Mouse (Mus musculus) urinary bladder, postnatal 4 days (tissue): Measurements from ENCODE around the gene Arhgap44.
A peak's percentile ranks its signal among the peaks of the same experiment; 100 is the strongest.

Experiments used
- DNase-seq, 2 experiments: peaks; one replicate each; pipeline ENCODE4 v3.0.0; 2021 to 2022; ENCODE audit warnings: low spot score in 2 of 2

Gene Arhgap44

DNA sequence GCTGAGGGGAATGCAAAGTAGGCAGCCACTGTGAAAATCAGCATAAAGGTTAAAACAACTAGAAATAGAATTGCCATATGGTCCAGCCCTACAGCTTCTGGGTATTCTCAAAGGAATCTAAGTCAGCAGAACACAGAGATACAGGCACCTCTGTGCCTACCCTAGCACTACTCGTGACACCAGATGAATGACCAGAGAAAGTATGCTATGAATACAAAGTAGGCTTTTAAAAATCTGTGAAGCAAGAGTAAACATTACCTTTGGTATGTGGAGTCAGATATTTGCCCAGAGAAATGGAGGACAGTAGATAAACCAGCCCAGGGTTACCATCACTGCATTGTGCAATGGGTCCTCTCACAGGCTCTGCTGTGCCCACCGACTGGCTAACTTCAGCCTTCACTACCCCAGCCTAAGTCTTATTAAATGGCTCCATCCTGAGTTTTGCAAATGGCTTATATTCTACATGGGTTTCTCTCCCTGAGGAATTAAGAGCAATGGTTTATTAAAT is 25.6 kb downstream of the Arhgap44 start:
- DNase-seq: no peak

DNA sequence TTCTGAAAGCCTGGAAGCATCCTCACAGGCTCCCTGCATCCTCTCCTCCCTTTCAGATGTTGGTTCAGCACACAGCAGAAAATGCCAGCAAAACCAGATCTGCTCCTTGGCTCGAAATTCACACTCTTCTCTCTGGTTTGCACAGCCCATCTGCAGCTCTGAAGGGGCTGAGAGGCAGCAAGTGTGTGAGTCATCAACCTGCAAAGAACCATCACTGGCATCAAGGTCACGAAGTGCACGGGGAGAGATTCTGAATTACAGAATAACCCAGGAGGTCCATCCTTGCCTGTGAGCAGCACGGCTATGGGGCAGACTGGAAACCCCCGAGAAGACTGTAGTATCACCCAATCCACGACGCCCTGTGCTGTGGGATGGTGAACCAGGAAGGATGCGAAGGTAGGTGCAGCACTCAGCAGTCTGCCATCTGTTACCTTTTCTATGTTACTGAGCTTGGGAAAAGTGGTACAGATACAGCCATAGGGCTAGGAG is 27.5 kb downstream of the Arhgap44 start:
- no peak for DNase-seq

DNA sequence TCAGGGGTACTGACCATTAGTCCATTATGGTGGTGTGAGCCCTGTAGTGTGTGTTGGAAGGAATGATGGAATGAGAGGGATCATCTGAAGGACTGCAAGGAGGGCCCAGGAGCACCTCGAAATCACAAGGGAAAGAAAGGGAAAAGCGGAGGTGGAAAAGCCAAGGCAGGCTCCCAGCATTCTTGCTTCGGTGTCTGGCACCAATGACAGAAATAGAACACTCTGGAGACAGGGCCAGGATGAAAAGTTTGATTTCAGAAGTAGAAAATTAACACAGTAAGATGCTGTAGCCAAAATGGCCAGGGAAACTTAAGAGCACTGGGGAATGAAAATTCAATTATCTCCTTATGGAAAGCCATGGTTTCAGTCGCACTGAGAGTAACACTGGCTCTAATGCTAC is 29.1 kb downstream of the Arhgap44 start:
- DNase-seq: no peak

DNA sequence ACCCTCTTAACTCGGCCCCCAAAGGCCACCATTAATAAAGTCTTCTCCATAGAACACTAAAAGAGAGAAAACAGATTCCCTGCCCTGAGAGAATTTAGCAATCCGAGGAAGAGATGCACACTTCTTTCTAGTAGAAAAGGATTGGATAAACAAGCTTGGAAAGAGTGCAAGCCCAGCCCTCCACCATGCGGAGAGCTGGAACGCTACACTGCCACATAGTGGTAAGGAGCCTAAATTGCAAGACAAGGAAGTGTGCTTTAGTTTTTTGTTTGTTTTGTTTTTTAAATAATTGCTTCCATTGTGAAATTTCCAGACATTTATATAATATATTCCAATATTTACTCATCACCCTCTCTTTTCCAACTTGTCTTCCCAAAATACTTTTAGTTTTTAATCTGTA is 33.7 kb downstream of the Arhgap44 start:
- no peak for DNase-seq

DNA sequence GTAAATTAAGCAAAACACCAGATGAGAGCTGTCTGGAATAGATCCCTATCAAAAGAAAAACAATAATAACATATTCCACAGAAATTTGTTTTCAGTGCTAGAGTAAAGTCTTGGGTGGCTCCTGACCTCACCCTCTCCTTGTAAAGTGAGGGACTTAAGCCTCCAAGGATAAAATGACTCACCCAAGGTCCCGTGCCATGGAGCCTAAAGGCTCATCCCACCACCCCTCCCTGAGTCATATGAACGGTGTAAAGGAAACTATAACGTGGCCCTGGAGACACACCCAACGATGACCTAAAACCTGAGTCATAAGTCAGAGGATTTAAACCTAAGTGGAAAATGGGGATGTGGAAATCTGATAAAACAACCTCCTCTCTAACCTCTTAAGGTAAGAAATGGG is 34.1 kb downstream of the Arhgap44 start:
- DNase-seq: no peak

DNA sequence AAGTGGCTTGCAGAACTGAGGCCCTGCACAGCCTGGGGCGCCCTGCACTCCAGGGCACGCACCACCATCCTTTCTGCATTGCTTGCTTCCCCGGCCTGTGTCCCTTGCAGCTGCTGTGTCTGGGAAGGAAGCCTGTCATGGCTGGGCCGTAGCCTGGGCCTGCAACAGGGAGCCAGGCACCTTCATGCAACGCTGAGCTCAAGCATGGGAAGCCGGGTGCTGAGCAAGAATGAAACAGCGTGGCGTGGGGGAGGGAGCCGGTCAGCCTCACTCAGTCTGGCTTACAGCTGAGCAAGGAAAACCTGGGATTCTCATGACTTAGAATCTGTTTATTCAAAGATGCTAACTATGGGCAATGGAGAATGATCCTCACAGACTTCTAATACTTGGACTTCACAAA is 36.2 kb downstream of the Arhgap44 start:
- DNase-seq: peak in 1 of 2 experiments; percentile 62

DNA sequence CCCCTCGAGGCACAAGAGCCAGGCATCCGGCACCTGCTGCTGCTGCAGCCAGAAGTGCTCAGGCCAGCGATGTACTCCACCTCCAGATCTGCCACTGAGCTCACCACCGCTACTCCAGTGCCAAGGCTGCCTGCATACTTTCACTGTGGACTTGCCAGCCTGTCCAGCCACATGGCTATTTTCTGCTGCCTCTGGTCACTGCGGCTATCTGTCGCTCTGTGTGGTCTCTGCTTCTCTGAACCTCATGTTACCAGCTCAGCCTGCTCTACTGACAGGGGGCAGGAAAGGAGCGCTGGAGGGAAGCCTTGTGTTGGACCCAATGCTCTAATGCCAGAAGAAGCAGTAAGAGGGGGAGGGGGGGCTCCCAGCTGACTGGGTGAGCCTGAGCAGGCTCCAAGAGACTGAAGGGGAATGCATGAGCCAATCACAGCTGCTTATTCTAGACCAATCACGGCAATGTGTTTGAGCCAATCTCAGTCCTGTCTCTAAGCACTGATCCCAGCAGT is 37.8 kb downstream of the Arhgap44 start:
- DNase-seq: no peak

DNA sequence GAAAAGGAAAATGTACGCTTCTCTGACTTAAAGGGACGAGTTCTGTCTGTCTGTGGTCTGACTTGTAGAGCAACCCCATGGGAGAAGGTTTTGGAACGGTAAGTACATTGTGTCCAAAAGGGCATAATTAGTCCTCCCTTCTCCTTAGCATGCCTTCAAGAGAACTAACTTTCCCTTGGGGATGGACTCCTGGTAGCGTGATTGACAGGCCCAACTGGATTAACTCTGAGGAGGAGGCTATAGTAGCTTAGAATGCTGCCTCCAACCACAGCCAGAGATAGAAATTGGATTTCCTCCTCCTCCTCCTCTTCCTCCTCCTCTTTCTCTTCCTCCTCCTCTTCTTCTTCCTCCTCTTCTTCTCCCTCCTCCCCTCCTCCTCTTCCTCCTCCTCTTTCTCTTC is 42.5 kb downstream of the Arhgap44 start:
- DNase-seq: no peak

DNA sequence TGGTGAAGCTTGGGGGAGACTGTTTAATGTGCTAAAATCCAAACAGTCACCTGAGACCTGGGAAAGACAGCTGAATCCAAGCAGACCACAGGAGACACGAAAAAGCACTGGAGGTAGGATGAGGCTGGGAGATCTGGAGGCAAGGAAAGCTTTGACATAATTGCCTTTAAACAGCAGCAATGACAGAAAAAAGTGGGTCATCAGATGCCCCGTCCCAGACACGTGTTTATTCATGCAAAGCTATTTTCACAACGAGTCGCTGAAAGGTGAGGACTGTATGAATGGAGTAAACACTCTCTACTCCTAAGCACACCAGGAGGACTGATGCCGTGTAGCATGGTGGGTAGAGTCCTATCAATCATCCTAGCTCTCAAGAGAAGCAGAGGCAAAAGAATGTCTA is 47.0 kb downstream of the Arhgap44 start:
- no peak for DNase-seq

DNA sequence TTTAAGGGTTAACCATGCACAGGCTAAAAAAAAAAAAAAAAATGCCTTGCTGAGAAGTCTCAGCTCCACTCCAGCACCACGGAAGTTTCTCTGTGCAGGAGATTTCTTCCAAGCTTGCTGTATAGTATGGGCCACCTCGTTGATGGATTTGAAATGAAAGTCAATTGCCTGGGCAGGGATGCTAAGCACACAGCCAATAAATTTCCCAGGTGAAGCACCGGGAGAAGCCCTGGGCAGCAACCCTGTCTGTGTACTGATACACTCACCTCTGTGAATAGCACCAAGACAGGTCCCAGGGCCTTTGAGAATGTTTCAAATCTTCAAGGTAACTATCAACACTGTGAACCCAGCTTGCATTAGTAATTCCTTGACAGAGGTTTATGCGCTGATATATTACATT is 50.7 kb downstream of the Arhgap44 start:
- DNase-seq: no peak

DNA sequence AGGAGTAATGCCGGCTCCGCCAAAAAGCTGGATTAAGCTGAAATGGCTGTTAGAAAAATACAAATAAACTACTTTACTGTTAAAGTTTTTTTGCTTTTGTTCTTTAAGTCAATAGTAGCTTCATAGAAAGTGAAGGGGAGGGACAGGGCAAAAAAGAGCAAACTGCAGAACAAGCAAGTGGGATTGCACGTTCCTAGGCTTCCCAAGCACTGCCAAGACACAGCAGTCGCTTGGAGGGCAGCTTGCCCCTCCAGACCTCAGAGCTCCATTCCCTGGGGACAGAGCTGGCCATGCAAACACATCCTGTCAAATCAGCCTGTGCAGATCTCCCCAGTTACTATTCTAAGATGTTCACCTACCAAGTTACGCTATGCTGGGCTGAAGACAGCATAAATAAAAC is 51.1 kb downstream of the Arhgap44 start:
- DNase-seq: no peak

DNA sequence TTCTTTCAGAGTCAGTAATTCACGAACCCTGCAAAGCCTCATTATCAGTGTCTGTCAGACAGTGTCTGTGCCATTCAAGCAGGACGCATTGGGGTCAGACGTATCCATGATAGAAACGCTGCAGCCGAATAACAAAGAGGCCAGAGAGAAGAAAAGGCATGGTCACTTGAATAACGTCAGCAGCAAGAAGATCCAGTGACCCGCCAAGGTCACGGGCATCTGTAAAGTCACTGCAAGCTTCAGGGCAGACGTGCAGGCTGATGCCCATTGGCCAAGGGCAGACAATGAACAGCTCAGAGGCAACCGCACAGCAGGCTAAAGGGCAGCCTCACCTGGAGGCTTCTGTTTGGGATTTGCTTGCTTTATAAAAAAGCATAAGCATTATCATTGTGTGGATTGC is 52.7 kb downstream of the Arhgap44 start:
- no peak for DNase-seq

DNA sequence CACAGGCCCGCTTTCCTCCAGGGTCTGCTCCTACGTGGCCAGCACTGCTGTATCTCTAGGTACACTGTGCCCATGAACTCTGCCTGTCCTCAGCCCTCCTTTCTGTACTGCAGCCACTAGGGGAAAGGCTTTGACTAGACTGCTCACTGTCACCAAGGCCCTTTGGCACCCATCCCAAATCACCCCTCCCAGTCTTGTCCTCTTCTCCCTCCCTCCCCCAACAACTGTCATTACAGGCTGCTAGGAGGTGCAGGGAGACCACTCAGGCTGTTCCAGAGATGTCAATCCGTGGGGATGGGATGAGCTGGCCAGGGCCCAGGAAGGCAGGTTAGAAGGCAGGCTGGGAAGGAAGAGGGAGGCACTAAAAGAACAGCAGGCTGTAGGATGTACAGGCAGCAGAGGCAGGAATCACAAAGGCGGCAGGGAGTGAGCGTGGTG is 55.0 kb downstream of the Arhgap44 start:
- no peak for DNase-seq

DNA sequence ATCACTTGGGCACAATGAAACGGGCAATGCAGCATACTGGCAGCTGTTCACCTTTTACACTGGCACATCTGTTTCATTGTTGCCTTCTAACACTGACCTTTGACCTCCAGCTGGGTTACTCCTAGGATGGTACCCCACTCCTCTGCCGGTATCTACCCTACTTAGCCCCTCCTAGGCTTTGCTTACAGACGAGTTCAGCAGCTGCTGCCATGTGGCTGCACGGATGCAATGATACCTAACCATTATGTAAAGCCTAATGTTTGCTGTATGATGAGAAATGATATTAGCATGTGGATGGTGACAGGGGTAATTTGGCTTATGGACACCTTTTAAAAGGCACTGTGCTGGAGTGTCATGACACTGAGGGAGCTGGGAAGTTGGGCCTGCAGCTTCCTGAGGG is 55.6 kb downstream of the Arhgap44 start:
- no peak for DNase-seq

DNA sequence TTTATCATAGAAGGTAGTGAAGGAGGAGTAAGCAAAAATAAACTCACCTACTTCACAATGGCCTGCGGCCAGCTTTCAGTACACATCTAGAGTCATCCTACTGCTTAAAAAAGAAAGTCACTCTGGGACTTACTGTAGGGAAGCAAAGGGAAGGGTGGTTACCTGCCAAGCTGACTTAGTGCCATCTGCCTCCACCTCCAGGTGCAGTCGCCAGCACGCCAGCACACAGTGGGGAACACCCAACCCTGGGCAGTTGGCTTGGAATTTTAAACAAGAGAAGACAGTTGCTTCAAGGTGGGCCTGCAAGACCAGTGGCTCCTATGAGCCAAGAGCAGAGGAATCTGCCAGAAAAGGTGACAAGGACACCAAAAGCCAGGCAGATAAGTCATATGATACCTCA is 58.7 kb downstream of the Arhgap44 start:
- DNase-seq: no peak

DNA sequence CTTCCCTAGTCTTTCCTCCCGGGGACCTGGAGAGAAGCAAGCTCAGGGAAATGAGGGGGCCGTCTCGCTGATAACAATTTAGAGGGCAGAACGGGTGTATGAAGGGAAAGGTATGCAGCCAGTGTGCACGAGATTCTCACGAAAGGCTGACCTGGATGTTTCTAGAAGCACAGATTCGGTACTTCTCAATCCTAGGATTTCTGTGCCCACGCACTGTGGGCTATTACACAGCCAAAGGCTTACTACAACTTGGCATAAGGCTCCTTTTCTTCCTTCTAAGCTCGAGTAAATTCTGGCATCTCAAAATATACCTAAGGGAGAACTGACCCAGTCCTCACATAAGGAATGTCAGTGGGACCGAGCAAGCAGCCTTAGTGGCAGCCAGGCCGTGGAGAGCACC is 61.6 kb downstream of the Arhgap44 start:
- no peak for DNase-seq

DNA sequence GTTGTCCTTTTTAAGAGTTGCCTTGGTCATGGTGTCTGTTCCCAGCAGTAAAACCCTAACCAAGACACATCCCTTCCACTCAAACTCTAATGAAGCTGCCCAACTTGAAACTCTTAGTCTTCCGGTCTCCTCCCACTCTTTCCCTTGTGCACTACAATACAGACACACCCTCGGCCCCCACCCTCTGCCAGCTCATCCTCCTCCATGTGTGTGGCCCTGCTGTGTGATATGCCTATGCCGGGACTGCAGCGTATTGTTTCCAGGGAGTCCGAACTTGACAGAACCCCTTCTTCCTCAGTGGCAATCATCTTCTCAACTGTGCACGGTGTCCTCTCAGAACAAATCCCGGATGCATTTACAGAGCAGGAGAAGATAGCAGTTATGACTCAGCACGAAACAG is 62.7 kb downstream of the Arhgap44 start:
- DNase-seq: no peak

DNA sequence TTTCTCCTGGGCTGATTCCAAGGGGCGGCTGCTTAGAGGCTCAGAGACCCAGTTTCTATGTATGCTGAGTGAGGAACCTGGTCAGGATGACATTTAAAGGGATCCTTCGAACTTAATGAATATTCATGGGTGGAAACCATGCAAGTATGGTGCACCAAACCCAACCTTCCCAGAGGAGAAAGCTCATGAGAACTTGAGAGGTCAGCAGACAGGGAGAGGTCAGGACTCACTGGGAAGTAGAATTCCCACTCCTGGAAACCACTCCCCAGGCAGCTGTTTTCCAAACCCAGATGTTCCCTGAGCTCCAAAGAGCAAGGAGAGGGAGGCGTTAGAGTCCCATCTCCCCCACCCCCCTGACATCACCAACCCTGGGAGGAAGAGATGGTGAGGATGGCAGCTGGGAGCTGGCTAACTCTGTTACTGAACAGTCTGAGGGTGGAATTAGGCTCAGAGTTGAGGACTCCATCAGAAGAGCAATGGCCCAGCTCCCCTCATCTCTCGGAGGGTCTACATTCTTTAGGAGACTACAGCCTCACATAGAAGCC is 65.2 kb downstream of the Arhgap44 start:
- no peak for DNase-seq

DNA sequence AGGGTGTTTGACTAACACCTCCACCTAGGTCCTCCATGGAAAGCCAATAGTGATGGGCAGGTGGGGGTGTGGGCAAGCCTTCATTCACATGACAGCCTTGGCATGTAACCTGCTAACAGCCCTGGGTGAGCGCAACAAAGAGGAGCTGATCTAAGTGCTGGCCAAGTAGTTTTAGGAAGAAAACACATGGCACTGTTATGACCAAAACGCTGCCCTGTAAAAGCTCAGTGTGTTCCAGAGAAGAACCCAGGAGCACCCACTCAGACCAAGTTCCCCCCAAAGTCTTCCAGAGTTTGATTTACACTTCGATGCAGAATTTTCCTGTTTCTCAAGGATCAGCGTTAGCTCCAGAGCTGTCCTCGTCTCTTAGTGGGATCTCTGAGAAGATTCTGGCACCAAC is 65.9 kb downstream of the Arhgap44 start:
- no peak for DNase-seq

DNA sequence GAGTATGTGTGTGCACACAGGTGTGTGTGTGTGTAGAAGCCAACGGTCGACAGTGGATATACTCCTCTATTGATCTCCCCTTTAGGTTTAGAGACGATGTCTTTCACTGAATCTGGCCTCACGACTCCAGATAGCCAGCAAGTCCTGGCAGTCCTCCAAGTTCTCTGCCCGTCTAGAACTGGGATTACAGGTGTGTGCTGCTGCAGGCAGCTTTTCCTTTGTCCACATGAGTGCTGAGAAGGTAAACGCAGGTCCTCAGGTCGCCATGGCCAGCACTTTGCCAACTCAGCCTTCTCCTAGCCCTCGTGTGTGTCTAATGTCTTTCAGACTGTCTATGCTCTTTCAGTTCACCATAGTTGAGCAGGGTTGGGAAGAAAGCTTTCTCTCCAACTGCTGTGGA is 69.9 kb downstream of the Arhgap44 start:
- DNase-seq: no peak

DNA sequence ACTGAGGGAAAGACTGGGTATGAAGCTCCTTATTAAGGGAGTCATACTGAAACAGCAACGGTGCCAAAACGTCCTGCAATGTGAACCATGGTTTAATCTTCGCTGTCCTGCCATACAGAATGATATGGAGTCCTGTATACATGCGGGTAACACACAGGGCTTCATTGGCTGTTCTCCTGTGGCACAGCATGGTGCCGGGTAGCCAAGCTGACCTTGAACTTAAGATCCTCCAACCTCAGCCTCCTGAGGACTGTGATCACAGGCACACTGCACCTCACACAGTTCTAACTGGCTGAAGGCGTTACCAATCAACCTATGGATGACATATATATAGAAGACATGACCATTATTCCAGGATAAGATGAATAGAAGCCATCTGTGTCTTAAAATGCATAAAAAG is 72.4 kb downstream of the Arhgap44 start:
- DNase-seq: no peak

DNA sequence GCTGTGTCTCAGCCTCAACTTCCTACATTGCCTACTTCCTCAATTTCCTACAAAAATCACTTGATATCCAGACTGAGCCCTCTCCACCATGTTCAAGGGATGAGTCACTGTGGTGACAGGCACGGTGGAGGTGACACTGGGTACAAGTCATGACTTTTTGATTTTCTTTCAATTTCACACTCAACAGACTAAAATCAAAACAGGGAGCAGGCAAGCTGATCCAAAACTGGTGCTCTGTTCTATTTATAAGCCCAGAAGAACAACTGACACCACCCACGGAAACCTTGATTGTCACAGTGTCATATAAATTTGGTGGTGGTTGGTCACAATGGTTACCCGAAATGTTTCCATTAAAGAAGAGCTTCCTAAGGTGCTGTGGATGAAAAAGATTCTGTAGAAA is 72.8 kb downstream of the Arhgap44 start:
- DNase-seq: no peak

DNA sequence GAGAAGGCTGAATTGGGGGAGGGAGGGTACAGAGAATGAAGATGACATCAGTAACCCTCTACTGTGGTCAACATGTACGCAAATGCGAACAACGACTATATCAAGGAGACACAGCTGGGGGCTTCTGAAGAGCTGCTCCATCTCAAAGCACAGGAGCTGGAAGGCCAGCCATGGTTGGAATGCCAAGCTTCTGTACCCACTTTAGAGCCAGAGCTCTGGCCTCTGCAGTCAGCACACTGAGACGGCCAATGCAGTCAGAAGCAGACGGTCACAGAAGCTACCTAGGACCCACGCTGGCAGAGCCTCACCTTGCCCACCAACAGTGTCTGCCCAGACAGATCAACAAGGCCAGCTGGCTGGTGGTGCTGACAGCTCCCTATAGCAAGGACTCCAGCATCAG is 73.5 kb downstream of the Arhgap44 start:
- DNase-seq: no peak
